Mouse (Mus musculus) adrenal gland, postnatal 10 days (tissue): ENCODE results near the gene Cs. TPM values are rescaled to one million over a fixed set of nuclear protein-coding genes. Genes with fewer than 3 reads are reported as not detected.
"Not testable (repeated sequence)": the region's sequence is repeated elsewhere in the genome, so short reads cannot be mapped to it uniquely, and the experiment has no call there.

Experiments
- DNase-seq: peaks from one replicate; pipeline ENCODE4 v3.0.0; 2021; ENCODE audit warnings: mixed read lengths
- total RNA-seq, 2 experiments: library from RNA; stranded (reverse); gene quantifications; 2 replicates each; pipeline ENCODE4 v1.2.3; 2021

The Cs gene
- total RNA-seq, 2 experiments from 2014 or later: 1,048 to 1,207 TPM

- not testable (repeated sequence) for DNase-seq
Observed at GRCm38 (mm10) chr10:128332358-128333249, 4.9 kb upstream of the Cs start.

GRCm38 (mm10) chr10:128335582-128335981 lies 2.0 kb upstream of the Cs start:
- DNase-seq: peak; percentile 87

- DNase-seq: no peak
Observed at GRCm38 (mm10) chr10:128336195-128336594, 1.3 kb upstream of the Cs start.

- no peak for DNase-seq
Observed at GRCm38 (mm10) chr10:128336597-128336996, 937 bp upstream of the Cs start.

GRCm38 (mm10) chr10:128338415-128338814 lies 881 bp downstream of the Cs start:
- no peak for DNase-seq

- peak; percentile 30 for DNase-seq
Observed at GRCm38 (mm10) chr10:128338948-128339347, 1.4 kb downstream of the Cs start.

- DNase-seq: no peak
Observed at GRCm38 (mm10) chr10:128340257-128340656, 2.7 kb downstream of the Cs start.

GRCm38 (mm10) chr10:128343436-128343835 lies 5.9 kb downstream of the Cs start:
- peak; percentile 46 for DNase-seq

GRCm38 (mm10) chr10:128344568-128345275 lies 7.2 kb downstream of the Cs start:
- peak; percentile 87 for DNase-seq

- no peak for DNase-seq
Observed at GRCm38 (mm10) chr10:128347541-128347940, 10.0 kb downstream of the Cs start.

GRCm38 (mm10) chr10:128358796-128359195 lies 21.3 kb downstream of the Cs start:
- DNase-seq: peak; percentile 76

- peak; percentile 61 for DNase-seq
Observed at GRCm38 (mm10) chr10:128359226-128359625, 21.7 kb downstream of the Cs start.

GRCm38 (mm10) chr10:128361836-128362235 lies 24.3 kb downstream of the Cs start:
- DNase-seq: peak; percentile 55

- DNase-seq: peak; percentile 66
Observed at GRCm38 (mm10) chr10:128362568-128362967, 25.0 kb downstream of the Cs start.

- no peak for DNase-seq
Observed at GRCm38 (mm10) chr10:128367899-128368401, 30.4 kb downstream of the Cs start.

- peak; percentile 94 for DNase-seq
Observed at GRCm38 (mm10) chr10:128368402-128369217, 31.1 kb downstream of the Cs start, which contains the start of gene Coq10a. Gene Coq10a, minus strand, starts transcription at chr10:128368997.

GRCm38 (mm10) chr10:128369218-128369543 lies 31.6 kb downstream of the Cs start:
- no peak for DNase-seq

- DNase-seq: no peak
Observed at GRCm38 (mm10) chr10:128369599-128369998, 32.1 kb downstream of the Cs start.

- no peak for DNase-seq
Observed at GRCm38 (mm10) chr10:128370021-128370420, 32.5 kb downstream of the Cs start.

- no peak for DNase-seq
Observed at GRCm38 (mm10) chr10:128370601-128371000, 33.1 kb downstream of the Cs start.

GRCm38 (mm10) chr10:128372142-128372541 lies 34.6 kb downstream of the Cs start:
- DNase-seq: no peak
